Mouse (Mus musculus) urinary bladder, adult 2 months (tissue): ENCODE measurements at regions not wholly inside any gene's neighbourhood (a gene's known extent, or its start where the extent isn't known, plus 50 kb on each side); places are given as distances from the start of the nearest gene placed in this dataset.

ENCODE experiments used
- DNase-seq: peaks from one replicate; pipeline ENCODE4 v3.0.0; 2022; ENCODE audit warnings: low spot score

DNA sequence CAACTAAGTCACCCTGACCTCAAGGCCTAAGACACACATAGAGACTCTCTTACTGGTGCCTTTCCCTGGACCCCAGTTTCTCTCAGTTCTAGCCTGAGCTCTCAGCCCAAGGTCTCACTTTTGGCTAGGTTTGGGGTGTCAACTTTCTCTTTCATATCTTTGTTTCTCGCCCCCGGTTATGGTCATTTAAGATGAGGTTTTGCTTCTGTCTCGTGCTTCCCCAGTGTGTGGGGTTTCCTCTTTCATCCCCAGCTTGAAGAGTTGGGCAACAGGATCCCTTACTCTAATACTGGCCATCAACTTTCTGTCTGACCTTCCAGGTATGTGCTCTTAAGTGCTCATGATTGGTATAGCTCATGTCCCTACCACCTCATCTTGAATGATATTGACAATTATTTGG is 67.5 kb downstream of the Lmo4 start:
- no peak for DNase-seq

DNA sequence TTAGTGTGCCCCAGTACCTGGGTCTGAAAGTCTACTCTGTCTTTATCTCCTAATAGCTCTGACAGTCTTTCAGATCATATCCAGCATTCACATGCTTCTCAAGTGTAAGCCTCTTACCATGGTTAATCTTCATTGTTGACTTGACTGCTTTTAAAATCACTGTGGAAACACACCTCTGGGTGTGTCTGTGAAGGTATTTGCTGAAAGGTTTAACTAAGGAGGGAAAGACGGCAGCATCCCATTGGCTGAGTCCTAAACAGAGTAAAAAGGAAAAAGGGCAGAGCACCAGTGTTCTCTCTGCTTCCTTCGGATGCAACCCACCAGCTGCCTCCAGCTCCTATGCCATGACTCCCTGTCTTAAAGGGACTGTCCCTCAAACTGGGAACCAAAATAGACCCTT is 68.6 kb downstream of the Lmo4 start:
- DNase-seq: no peak

DNA sequence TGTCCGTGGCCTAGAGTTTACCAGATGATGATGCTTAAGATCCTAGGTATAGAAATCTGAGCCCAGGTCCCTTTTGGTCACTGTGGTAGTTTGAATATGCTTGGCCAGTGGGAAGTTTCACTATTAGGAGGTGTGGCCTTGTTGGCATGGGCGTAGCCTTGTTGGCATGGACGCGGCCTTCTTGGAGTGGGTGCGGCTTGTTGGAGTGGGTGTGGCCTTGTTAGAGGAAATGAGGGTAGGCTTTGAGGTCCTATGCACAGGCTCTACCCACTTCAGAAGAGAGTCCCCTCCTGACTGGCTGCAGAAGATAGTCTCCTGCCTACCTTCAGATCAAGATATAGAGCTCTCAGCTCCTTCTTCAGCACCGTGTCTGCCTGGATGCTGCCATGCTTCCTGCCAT is 69.4 kb downstream of the Lmo4 start:
- DNase-seq: no peak

DNA sequence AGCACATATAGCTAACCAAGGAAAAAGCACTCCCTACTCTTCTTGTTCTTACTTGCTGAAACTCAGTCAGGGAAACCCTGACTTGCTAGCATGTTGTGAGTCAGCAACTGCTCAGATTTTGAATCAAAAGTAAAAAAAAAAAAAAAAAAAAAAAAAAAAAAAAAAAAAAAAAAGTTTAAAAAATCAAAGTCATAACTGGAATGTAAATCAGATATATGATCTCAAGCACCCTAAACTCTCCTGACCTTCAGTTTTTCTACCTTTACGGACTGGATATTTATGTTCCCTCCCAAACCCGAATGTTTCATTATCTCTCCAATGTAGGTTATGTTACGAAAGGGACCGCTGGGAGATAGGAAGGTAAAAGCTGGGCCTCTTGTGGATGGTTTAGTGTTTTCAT is 77.0 kb downstream of the Lmo4 start:
- no peak for DNase-seq

DNA sequence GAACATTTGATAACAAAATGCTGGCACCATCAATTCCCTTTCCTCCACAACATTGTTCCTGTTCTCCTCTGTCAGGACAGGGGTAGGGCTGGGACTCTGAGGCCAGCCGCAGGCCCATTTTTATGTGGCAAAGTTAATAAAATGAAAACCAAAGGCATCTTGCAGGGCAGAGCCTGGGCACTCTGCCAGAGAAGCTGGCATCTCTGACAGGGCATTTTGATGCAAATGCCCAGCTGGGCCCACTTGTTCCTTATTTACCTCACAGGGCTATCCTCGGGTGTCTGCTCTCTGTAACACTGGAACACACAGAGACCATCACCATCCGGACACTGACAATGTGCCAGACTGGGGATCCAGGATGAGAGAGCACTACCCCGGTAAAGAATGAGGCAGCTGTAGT is 80.7 kb downstream of the Lmo4 start:
- no peak for DNase-seq

GRCm38 (mm10) chr3:144123361-144124072 is 81.5 kb downstream of the Lmo4 start:
- DNase-seq: no peak

DNA sequence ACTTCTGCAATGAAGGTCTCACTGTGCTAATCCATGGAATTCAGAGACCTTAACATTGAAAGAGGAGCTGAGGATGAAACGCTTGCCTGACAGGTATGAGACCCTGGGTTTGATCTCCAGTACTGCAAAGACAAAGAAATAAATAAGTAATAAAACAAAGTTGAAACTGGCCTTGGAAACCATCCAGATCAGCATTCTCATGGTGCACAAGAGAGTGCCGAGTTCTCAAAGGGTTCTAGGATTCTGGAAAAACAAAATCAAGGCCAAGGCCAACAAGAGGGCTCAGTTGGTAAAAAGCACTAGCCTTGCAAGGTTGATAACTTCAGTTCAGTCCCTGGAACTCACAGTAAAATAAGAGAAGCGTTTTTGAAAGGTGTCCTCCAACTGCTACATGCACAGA is 85.9 kb downstream of the Lmo4 start:
- DNase-seq: no peak

DNA sequence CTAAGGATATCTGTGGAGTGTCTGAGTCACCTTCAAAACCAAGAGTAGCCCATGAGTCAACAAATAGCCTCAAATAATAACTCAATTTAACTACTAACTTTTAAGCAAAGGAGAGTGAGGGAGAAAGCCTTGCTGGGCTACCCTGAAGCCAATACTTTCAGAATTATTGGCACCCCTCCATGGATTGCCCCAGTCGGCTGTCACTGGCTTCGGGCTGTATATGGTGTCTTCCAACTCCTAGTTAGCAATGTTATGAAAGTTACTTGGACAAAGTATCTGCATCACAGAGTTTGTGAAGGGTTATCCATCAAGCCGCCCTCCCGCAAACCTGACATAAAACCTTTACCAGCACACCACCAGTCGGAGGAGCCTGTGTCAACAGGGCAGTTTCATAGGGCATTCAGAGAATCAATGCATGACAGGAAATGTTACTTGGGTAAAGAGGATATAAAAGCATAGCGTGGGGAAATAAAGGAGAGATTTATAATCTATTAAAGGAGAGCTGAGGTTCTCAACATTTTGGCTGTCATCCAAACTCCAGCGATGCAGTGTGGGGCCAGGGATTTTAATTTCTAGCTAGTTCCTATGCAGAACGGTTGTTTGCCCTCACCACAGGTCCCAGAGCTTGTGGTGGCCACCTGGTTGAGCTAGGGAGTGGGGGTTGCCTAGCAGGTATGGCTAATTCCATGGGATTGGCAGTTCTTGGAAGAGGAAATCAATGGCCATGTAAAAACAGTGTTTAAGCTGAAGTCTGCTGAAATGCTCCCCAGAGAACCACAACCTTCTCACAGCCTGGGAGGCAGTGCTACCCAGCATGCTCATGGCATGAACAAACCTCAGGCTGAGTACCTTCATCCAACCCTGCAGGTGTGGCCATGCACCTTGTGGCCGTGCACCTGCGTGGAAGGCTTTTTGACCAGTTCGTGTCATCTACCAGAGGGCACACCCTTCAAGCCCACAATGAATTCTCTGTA is 91.1 kb downstream of the Lmo4 start:
- no peak for DNase-seq

- no peak for DNase-seq
These were observed 94.5 kb downstream of the Lmo4 start for GRCm38 (mm10) chr3:144110331-144111080.

DNA sequence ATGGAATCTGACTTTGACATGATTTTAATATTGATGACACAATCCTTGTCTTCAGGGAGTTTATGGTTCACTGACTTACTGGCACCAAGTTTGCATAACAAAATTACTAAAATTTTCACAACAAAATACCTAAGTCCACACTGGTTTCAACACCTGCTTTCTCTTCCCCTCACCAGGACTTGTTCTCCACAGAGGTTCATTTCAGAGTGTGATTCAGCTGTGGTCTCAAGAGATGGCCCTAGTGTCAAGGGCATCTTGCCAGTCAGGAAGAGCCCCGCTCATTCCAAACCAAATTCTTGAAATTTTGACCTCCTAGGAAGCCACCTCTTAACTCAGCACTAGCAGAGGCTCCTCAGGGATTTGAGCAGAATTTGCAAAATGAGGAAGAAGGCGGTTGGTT is 95.3 kb downstream of the Lmo4 start:
- DNase-seq: no peak

- DNase-seq: no peak
These were observed 96.7 kb downstream of the Lmo4 start for GRCm38 (mm10) chr3:144108310-144108709.

- DNase-seq: no peak
These were observed 97.4 kb downstream of the Lmo4 start for GRCm38 (mm10) chr3:144107664-144108063.

- DNase-seq: no peak
These were observed 100.7 kb downstream of the Lmo4 start for GRCm38 (mm10) chr3:144104366-144104765.

- no peak for DNase-seq
These were observed 105.6 kb downstream of the Lmo4 start for GRCm38 (mm10) chr3:144099444-144099843.

- DNase-seq: no peak
These were observed 106.3 kb downstream of the Lmo4 start for GRCm38 (mm10) chr3:144098762-144099161.

DNA sequence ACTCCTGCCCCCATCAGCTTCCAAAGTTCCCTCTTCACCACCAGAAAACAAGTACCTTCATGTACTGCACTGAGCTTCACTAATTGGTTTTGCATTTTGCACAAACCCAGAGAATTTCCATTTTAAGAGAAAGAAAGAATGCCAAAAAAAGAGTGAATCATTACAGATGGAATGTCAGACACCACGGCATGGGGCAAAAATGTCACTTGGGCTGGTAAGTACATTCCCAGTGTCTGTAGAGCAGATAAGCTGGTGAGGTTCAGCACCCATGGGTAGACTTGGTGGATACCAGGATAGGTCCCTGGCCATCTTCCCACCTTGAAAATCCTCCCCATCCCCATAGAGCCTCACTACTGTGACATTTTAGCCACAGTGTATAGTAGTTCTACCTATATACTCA is 113.8 kb downstream of the Lmo4 start:
- DNase-seq: no peak

GRCm38 (mm10) chr3:144089790-144090256 is 115.2 kb downstream of the Lmo4 start:
- no peak for DNase-seq

- no peak for DNase-seq
These were observed 116.6 kb downstream of the Lmo4 start for GRCm38 (mm10) chr3:144088261-144088884.

DNA sequence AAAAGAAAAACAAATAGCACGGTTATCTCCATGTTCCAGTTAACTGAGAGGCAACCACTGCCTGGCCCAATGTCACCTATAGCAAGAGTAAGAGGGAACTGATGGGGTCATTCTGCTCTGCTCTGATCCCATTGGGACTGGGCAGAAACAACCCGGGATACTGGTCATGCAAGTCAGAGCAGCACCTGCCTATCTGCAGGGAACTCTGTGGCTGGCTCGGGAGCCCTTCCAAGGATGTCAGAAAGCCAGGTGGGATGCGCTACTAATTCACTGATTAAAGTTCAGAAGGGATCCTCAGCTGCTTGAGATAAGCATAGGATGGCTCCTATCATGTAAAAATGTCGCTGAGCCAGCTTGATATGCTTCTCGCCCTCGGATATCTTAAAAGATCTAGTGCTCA is 117.2 kb downstream of the Lmo4 start:
- DNase-seq: no peak

DNA sequence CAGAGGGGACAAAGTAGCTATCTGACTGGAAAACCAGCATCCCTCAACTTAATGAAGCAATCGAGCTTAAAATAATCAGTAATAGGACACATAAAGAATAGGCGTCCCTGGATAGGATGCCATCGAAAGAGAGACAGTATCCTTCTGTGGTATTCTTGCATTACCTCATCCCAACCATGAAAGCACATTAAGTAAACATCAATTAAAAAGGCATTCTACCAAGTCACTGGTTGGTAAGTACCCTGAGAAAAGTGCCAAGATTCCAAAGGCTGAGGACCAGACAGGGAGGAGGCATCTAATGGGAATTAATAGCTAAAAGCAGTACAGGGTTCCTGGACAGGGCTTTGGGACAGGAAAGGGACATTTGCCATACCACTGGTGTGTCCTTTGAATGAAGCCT is 118.8 kb downstream of the Lmo4 start:
- DNase-seq: no peak

DNA sequence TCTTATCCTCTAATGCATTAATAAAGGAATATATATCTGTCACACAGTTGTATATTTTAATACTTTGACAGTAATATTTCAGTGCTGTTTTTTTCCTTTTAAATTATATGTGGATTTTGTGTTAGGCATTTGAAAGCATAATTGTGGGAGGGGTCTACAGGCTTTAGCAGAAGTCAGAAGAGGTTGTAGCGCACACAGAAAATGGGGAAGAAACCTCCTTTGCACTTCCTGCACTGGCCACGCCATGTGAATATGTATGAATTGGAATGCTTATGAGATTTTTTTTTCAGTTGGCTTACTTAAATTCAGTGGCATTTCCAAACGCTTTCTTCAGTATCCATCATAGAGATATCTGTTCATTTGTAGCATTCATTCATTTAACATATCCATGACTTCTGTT is 125.1 kb downstream of the Lmo4 start:
- DNase-seq: no peak
